Comparison of ENCODE assay signal across 26 mouse cellular contexts in the genomic region with DNA sequence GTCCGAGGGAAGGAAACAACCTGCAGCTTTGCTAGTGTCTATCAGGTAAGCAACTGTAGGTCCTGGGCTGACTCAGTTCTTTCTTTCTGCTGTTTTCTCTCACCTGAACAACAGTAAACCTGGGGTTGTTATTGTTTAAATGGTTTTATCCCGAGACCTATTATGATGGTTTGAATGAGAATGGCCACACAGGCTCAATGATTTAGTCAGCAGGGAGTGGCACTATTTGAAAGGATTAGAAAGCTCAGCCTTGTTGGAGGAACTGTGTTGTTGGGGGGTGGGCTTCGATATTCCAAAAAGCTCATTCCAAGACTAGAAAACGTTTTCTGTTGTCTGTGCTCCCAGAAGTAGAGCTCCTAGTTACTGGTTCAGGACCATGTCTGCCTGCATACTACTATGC.
"Had no signal": no experiment of that assay in that cellular context is flagged by ENCODE, and none has a peak within 500 bp of the region (broad histone marks: within the 10 kb centered on the region; RNA-seq: fewer than 3 reads in every experiment).

No protein-coding gene starts in this region.

- H3K36me3 ChIP-seq: heart, embryonic 13.5 days; heart, embryonic 15.5 days; hindbrain, embryonic 13.5 days; hindbrain, embryonic 15.5 days; intestine, embryonic 15.5 days; limb, embryonic 10.5 days; limb, embryonic 12.5 days; liver, embryonic 13.5 days had no signal

- H3K4me1 ChIP-seq: heart, embryonic 13.5 days; heart, embryonic 15.5 days; hindbrain, embryonic 13.5 days; hindbrain, embryonic 15.5 days; intestine, embryonic 15.5 days; limb, embryonic 12.5 days; liver, embryonic 13.5 days had no signal

- DNase-seq: gastrocnemius, postnatal 14 days; gastrocnemius, postnatal 36 days; heart, adult 11 months; heart, adult 2 months; heart, postnatal 14 days; heart, postnatal 36 days; kidney, adult 18-20 months; kidney, adult 8-10 months; kidney, postnatal 10 days; kidney, postnatal 25 days; kidney, postnatal 4 days; liver; liver, embryonic 13.5 days had no signal

- ATAC-seq: inflammation-experienced regulatory T-cells, adult 6 months; intestine, embryonic 15.5 days; intestine, postnatal 0 days had no signal

- H3K27me3 ChIP-seq: heart, embryonic 13.5 days; heart, embryonic 15.5 days; hindbrain, embryonic 13.5 days; hindbrain, embryonic 15.5 days; intestine, embryonic 15.5 days; limb, embryonic 12.5 days; liver, embryonic 13.5 days had no signal

- H3K9ac ChIP-seq: heart, embryonic 13.5 days; heart, embryonic 15.5 days; hindbrain, embryonic 13.5 days; hindbrain, embryonic 15.5 days; intestine, embryonic 15.5 days; limb, embryonic 12.5 days; liver, embryonic 13.5 days had no signal

- H3K4me2 ChIP-seq: heart, embryonic 11.5 days; heart, embryonic 13.5 days; heart, embryonic 15.5 days; hindbrain, embryonic 13.5 days; hindbrain, embryonic 15.5 days; intestine, embryonic 15.5 days; limb, embryonic 12.5 days; liver, embryonic 11.5 days; liver, embryonic 13.5 days had no signal

- H3K9me3 ChIP-seq: heart, embryonic 13.5 days; heart, embryonic 15.5 days; hindbrain, embryonic 13.5 days; hindbrain, embryonic 15.5 days; intestine, embryonic 15.5 days; limb, embryonic 10.5 days; limb, embryonic 12.5 days; liver, embryonic 13.5 days had no signal

- H3K27ac ChIP-seq: heart, adult 2 months; heart, embryonic 13.5 days; heart, embryonic 15.5 days; hindbrain, embryonic 13.5 days; hindbrain, embryonic 15.5 days; intestine, embryonic 15.5 days; layer of hippocampus, adult 2 months; left cerebral cortex, adult 2 months; limb, embryonic 10.5 days; limb, embryonic 12.5 days; liver, embryonic 13.5 days had no signal

- H3K4me3 ChIP-seq: heart, adult 2 months; heart, embryonic 13.5 days; heart, embryonic 15.5 days; hindbrain, embryonic 13.5 days; hindbrain, embryonic 15.5 days; intestine, embryonic 15.5 days; layer of hippocampus, adult 2 months; left cerebral cortex, adult 2 months; limb, embryonic 10.5 days; limb, embryonic 12.5 days; liver, embryonic 13.5 days had no signal
